Mouse (Mus musculus) spleen, adult 12 weeks (tissue): ENCODE data around the gene Ubap1.

Source experiments
- DNase-seq: peaks from one replicate; pipeline ENCODE4 v3.0.0; 2022; ENCODE audit warnings: low spot score

Ubap1 gene

GRCm38 (mm10) chr4:41357154-41357553 is 8.4 kb downstream of the Ubap1 start:
- DNase-seq: no peak

GRCm38 (mm10) chr4:41358669-41359068 is 9.9 kb downstream of the Ubap1 start:
- no peak for DNase-seq

- DNase-seq: no peak
Measured at GRCm38 (mm10) chr4:41359358-41359757, 10.6 kb downstream of the Ubap1 start.

GRCm38 (mm10) chr4:41361059-41361458 is 12.3 kb downstream of the Ubap1 start:
- DNase-seq: no peak

- DNase-seq: no peak
Measured at GRCm38 (mm10) chr4:41368198-41368597, 19.4 kb downstream of the Ubap1 start.

GRCm38 (mm10) chr4:41369702-41370437 is 21.1 kb downstream of the Ubap1 start:
- DNase-seq: no peak

- no peak for DNase-seq
Measured at GRCm38 (mm10) chr4:41377567-41377966, 28.8 kb downstream of the Ubap1 start.

- no peak for DNase-seq
Measured at GRCm38 (mm10) chr4:41381213-41381950, 32.6 kb downstream of the Ubap1 start.

GRCm38 (mm10) chr4:41386412-41386975 is 37.7 kb downstream of the Ubap1 start:
- no peak for DNase-seq

GRCm38 (mm10) chr4:41387755-41388469 is 39.1 kb downstream of the Ubap1 start:
- DNase-seq: peak; percentile 53

GRCm38 (mm10) chr4:41388616-41389015 is 39.8 kb downstream of the Ubap1 start:
- no peak for DNase-seq

GRCm38 (mm10) chr4:41389240-41389639 is 40.4 kb downstream of the Ubap1 start:
- no peak for DNase-seq

GRCm38 (mm10) chr4:41390122-41390521 is 41.3 kb downstream of the Ubap1 start:
- DNase-seq: peak; percentile 69

- no peak for DNase-seq
Measured at GRCm38 (mm10) chr4:41391015-41391414, 42.2 kb downstream of the Ubap1 start.

- DNase-seq: no peak
Measured at GRCm38 (mm10) chr4:41394651-41395050, 45.9 kb downstream of the Ubap1 start.

GRCm38 (mm10) chr4:41398353-41398752 is 49.6 kb downstream of the Ubap1 start:
- DNase-seq: no peak

- DNase-seq: no peak
Measured at GRCm38 (mm10) chr4:41399904-41400303, 51.1 kb downstream of the Ubap1 start.

- DNase-seq: no peak
Measured at GRCm38 (mm10) chr4:41401167-41401566, 52.4 kb downstream of the Ubap1 start.

GRCm38 (mm10) chr4:41401573-41401972 is 52.8 kb downstream of the Ubap1 start:
- DNase-seq: no peak

- no peak for DNase-seq
Measured at GRCm38 (mm10) chr4:41406597-41406996, 57.8 kb downstream of the Ubap1 start.

GRCm38 (mm10) chr4:41407353-41407752 is 58.6 kb downstream of the Ubap1 start:
- DNase-seq: no peak

- DNase-seq: no peak
Measured at GRCm38 (mm10) chr4:41409341-41409740, 60.5 kb downstream of the Ubap1 start.
